9 mouse cellular contexts compared by ENCODE assay signal in genomic region chr10:38269136-38269535, GRCm38 (mm10).
A peak's percentile ranks its signal among the peaks of the same experiment; 100 is the strongest.
DNase-seq lines count a peak whose midpoint lies in the region; ATAC-seq and TF ChIP-seq lines count a peak whose summit lies in the region.
"Had no signal": no experiment of that assay in that cellular context is flagged by ENCODE, and none has a peak within 500 bp of the region (broad histone marks: within the 10 kb centered on the region; RNA-seq: fewer than 3 reads in every experiment).

No protein-coding gene starts in this region.

- no peak for DNase-seq in forebrain, postnatal 0 days
- DNase-seq in forebrain, embryonic 10.5 days (ENCODE audit: extremely low spot score, low spot score): no peak
- peak; percentile 0 for DNase-seq in retina, adult 2 months (ENCODE audit: low read depth, low spot score)
- no peak for DNase-seq in retina, embryonic 14.5 days (ENCODE audit: low spot score)
- DNase-seq in cerebellum, postnatal 14 days: peak; percentile 16 to 30
- peak; percentile 5 for DNase-seq in retina, postnatal 1 day
- DNase-seq in ovary, postnatal 10 days (ENCODE audit: low spot score): no peak
- DNase-seq in layer of hippocampus, adult 8-10 months (ENCODE audit: low spot score in 2 of 2): no peak

- no peak overlapping the region for H3K4me3 ChIP-seq in forebrain, postnatal 0 days (ENCODE audit: low read depth, low read length)
- no peak overlapping the region for H3K4me3 ChIP-seq in forebrain, embryonic 10.5 days
- H3K4me3 ChIP-seq: erythroblast, embryonic 14.5 days had no signal

- 95% methylated on average over 1 of the region's 1 CpGs for WGBS in forebrain, postnatal 0 days
- WGBS in forebrain, embryonic 10.5 days: 95% methylated on average over 1 of the region's 1 CpGs

- H3K9ac ChIP-seq in forebrain, postnatal 0 days: no peak overlapping the region

- ATAC-seq in forebrain, postnatal 0 days: no peak

- H3K9me3 ChIP-seq in forebrain, postnatal 0 days (ENCODE audit: low read length): no peaks in the 10 kb centered on the region
- no peaks in the 10 kb centered on the region for H3K9me3 ChIP-seq in forebrain, embryonic 10.5 days

- no peaks in the 10 kb centered on the region for H3K36me3 ChIP-seq in forebrain, postnatal 0 days (ENCODE audit: insufficient read depth)
- H3K36me3 ChIP-seq in forebrain, embryonic 10.5 days (replicated peaks): no peaks in the 10 kb centered on the region

- H3K27ac ChIP-seq in forebrain, postnatal 0 days (ENCODE audit: low read depth, low read length): no peak overlapping the region
- no peak overlapping the region for H3K27ac ChIP-seq in forebrain, embryonic 10.5 days

- H3K27me3 ChIP-seq in forebrain, postnatal 0 days (ENCODE audit: insufficient read depth, low read length): no peaks in the 10 kb centered on the region
- H3K27me3 ChIP-seq in forebrain, embryonic 10.5 days (ENCODE audit: poor library complexity, severe bottlenecking): no peaks in the 10 kb centered on the region

- H3K4me2 ChIP-seq in forebrain, postnatal 0 days (ENCODE audit: low read depth): no peak overlapping the region

- TF ChIP-seq CTCF in forebrain, postnatal 0 days (IDR thresholded peaks at IDR 0.05; ENCODE audit: low read depth): 0 out of 2 replicates have a peak, but pooled peaks have one; percentile 12

- no peaks in the 10 kb centered on the region for H3K4me1 ChIP-seq in forebrain, postnatal 0 days (ENCODE audit: insufficient read depth)
- no peaks in the 10 kb centered on the region for H3K4me1 ChIP-seq in forebrain, embryonic 10.5 days

Comparison
In these comparisons a context has a peak if more than half of its experiments do, and no peak if none do; other contexts are left out.
1. DNase-seq: peak in retina, adult 2 months (single experiment), cerebellum, postnatal 14 days (2 of 2) and retina, postnatal 1 day (single experiment); none in forebrain, postnatal 0 days (single experiment), forebrain, embryonic 10.5 days (single experiment), retina, embryonic 14.5 days (single experiment), ovary, postnatal 10 days (single experiment) and layer of hippocampus, adult 8-10 months (0 of 2).